Mouse (Mus musculus): Measurements from ENCODE around the gene Clba1. TPM values are rescaled to one million over a fixed set of nuclear protein-coding genes. Genes with fewer than 3 reads are reported as not detected.

The Clba1 gene
- polyA plus RNA-seq, 1 experiment: not detected

- Histone ChIP-seq H3K4me1 (ENCODE audit: control insufficient read depth, insufficient read depth, low read length) (peaks cover 9% of the 10 kb centered on the region), H3K4me3 (ENCODE audit: insufficient read depth, low read depth, low read length) (no peak overlapping the region), H3K27ac (ENCODE audit: insufficient read depth, low read depth, low read length) (no peak overlapping the region)
- 62% methylated on average over 1 of the region's 1 CpGs for WGBS
- TF ChIP-seq POLR2A (IDR thresholded peaks at IDR 0.05; ENCODE audit: insufficient read depth, low read depth, low read length): no peak
- no peak for TF ChIP-seq CTCF (IDR thresholded peaks at IDR 0.05; ENCODE audit: insufficient read depth, low read depth, low read length)
Observed at GRCm38 (mm10) chr12:112821216-112821615, 12.5 kb downstream of the Clba1 start.

GRCm38 (mm10) chr12:112821974-112822373 is 13.2 kb downstream of the Clba1 start:
- Histone ChIP-seq H3K4me3 (ENCODE audit: insufficient read depth, low read depth, low read length) (no peak overlapping the region), H3K4me1 (ENCODE audit: control insufficient read depth, insufficient read depth, low read length) (peaks cover 9% of the 10 kb centered on the region), H3K27ac (ENCODE audit: insufficient read depth, low read depth, low read length) (no peak overlapping the region)
- 74% methylated on average over 4 of the region's 4 CpGs for WGBS
- TF ChIP-seq POLR2A (IDR thresholded peaks at IDR 0.05; ENCODE audit: insufficient read depth, low read depth, low read length) (no peak), CTCF (IDR thresholded peaks at IDR 0.05; ENCODE audit: insufficient read depth, low read depth, low read length) (no peak)

- 81% methylated on average over 2 of the region's 2 CpGs for WGBS
- TF ChIP-seq POLR2A (IDR thresholded peaks at IDR 0.05; ENCODE audit: insufficient read depth, low read depth, low read length) (no peak), CTCF (IDR thresholded peaks at IDR 0.05; ENCODE audit: insufficient read depth, low read depth, low read length) (no peak)
- Histone ChIP-seq H3K4me1 (ENCODE audit: control insufficient read depth, insufficient read depth, low read length) (peaks cover 14% of the 10 kb centered on the region), H3K4me3 (ENCODE audit: insufficient read depth, low read depth, low read length) (no peak overlapping the region), H3K27ac (ENCODE audit: insufficient read depth, low read depth, low read length) (no peak overlapping the region)
Observed at GRCm38 (mm10) chr12:112822676-112823075, 13.9 kb downstream of the Clba1 start.

GRCm38 (mm10) chr12:112823221-112823620 is 14.5 kb downstream of the Clba1 start:
- Histone ChIP-seq H3K4me3 (ENCODE audit: insufficient read depth, low read depth, low read length) (no peak overlapping the region), H3K4me1 (ENCODE audit: control insufficient read depth, insufficient read depth, low read length) (peaks cover 15% of the 10 kb centered on the region), H3K27ac (ENCODE audit: insufficient read depth, low read depth, low read length) (no peak overlapping the region)
- WGBS: 67% methylated on average over 4 of the region's 4 CpGs
- no peak for TF ChIP-seq POLR2A (IDR thresholded peaks at IDR 0.05; ENCODE audit: insufficient read depth, low read depth, low read length)
- no peak for TF ChIP-seq CTCF (IDR thresholded peaks at IDR 0.05; ENCODE audit: insufficient read depth, low read depth, low read length)

DNA sequence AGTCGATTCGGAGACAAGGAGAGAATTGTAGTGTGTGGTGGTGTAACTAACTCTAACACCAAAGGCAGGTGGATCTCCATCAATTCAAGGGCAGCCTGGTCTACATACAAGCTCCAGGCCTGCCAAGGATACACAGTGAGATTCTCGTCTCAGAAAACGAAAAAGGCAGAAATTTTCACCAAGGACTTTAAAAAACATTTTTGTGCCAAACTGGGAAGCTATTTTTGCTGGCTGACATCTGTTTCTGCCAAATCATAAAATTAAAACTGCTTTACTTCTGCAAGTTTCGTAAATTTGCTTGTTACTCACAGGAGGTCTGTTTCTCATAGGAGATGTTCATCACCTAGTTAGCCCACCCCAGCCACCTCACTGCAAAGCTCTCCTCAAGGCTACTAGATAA is 17.2 kb downstream of the Clba1 start:
- H3K27ac ChIP-seq (ENCODE audit: insufficient read depth, low read depth, low read length): no peak overlapping the region
- H3K4me3 ChIP-seq (ENCODE audit: insufficient read depth, low read depth, low read length): no peak overlapping the region
- WGBS: 81% methylated on average over 5 of the region's 5 CpGs
- TF ChIP-seq POLR2A (IDR thresholded peaks at IDR 0.05; ENCODE audit: insufficient read depth, low read depth, low read length) (no peak), CTCF (IDR thresholded peaks at IDR 0.05; ENCODE audit: insufficient read depth, low read depth, low read length) (no peak)
- peaks cover 15% of the 10 kb centered on the region for H3K4me1 ChIP-seq (ENCODE audit: control insufficient read depth, insufficient read depth, low read length)

GRCm38 (mm10) chr12:112828501-112829243 is 19.9 kb downstream of the Clba1 start:
- peak overlapping the region; percentile 79 for H3K4me3 ChIP-seq (ENCODE audit: insufficient read depth, low read depth, low read length)
- under 1% methylated on average over 51 of the region's 51 CpGs for WGBS
- peak overlapping the region; percentile 53 for H3K27ac ChIP-seq (ENCODE audit: insufficient read depth, low read depth, low read length)
- TF ChIP-seq CTCF (IDR thresholded peaks at IDR 0.05; ENCODE audit: insufficient read depth, low read depth, low read length) (no peak), POLR2A (IDR thresholded peaks at IDR 0.05; ENCODE audit: insufficient read depth, low read depth, low read length) (no peak)
- peaks cover 9% of the 10 kb centered on the region for H3K4me1 ChIP-seq (ENCODE audit: control insufficient read depth, insufficient read depth, low read length)

DNA sequence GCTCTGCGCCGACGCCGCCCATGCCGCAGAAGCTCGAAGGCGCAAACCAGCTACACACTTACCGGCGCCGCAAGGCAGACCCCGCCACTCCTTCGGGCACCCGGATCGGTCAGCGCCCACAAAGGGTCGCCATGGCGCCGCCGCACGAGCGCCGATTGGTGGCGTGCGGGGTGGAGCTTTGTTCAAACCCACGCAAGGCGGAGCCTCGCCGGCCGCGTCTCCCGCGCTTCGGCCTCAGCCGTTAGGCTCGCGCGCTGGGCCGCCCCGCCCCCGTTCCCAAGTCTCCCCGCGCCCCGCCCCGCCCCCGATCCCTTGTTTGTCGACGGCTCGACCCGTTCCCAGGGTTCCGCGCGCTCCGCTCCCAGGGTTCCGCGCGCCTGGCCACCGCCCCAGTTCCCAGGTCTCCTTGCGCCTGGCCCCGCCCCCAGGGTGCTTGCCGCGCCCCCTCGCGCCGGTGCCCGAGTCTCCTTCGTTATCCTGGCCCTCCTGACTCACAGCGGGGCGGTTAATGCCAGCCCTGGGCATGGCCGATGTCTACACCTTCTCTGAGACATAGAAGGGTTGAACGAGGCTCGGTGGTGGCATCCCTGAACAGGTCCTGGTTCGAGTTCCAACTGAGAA is 20.6 kb downstream of the Clba1 start, which contains the start of gene Cdca4:
TSS of gene Cdca4 (minus strand) at position 180 of the 621 bp plus-strand sequence.
- peaks cover 6% of the 10 kb centered on the region for H3K4me1 ChIP-seq (ENCODE audit: control insufficient read depth, insufficient read depth, low read length)
- H3K27ac ChIP-seq (ENCODE audit: insufficient read depth, low read depth, low read length): peak within 1 kb of the TSS; percentile 53
- H3K4me3 ChIP-seq (ENCODE audit: insufficient read depth, low read depth, low read length): peak within 1 kb of the TSS; percentile 90
- peak; percentile 73 for TF ChIP-seq POLR2A (IDR thresholded peaks at IDR 0.05; ENCODE audit: insufficient read depth, low read depth, low read length)
- no peak for TF ChIP-seq CTCF (IDR thresholded peaks at IDR 0.05; ENCODE audit: insufficient read depth, low read depth, low read length)
- under 1% methylated on average over 69 of the region's 72 CpGs for WGBS

GRCm38 (mm10) chr12:112830141-112830540 is 21.4 kb downstream of the Clba1 start:
- Histone ChIP-seq H3K4me3 (ENCODE audit: insufficient read depth, low read depth, low read length) (peak overlapping the region; percentile 90), H3K27ac (ENCODE audit: insufficient read depth, low read depth, low read length) (peak overlapping the region; percentile 33; the same call in 1 of the 2 replicates), H3K4me1 (ENCODE audit: control insufficient read depth, insufficient read depth, low read length) (peaks cover 6% of the 10 kb centered on the region)
- 9% methylated on average over 2 of the region's 2 CpGs for WGBS
- TF ChIP-seq POLR2A (IDR thresholded peaks at IDR 0.05; ENCODE audit: insufficient read depth, low read depth, low read length) (no peak), CTCF (IDR thresholded peaks at IDR 0.05; ENCODE audit: insufficient read depth, low read depth, low read length) (no peak)

DNA sequence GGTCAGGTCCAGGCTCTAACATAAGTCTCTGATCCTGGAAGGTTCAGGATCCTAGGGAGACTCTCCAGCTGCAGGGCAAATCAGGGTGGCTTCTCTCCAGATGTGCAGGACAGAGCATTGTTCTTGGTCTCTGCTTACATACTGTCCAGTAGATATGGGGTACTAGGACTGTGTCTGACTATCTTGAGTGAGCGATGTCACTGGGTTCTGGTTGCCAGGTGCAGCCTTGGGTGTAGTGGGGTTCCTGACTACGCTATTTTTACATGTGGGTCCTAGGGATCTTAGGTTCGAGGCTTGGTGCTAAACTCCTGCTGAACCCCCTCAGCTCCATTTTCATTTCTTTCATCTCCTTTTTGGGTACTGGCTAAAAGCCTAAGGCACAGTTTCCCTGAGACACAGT is 21.8 kb downstream of the Clba1 start:
- no peak overlapping the region for H3K4me3 ChIP-seq (ENCODE audit: insufficient read depth, low read depth, low read length)
- 71% methylated on average over 3 of the region's 3 CpGs for WGBS
- peaks cover 6% of the 10 kb centered on the region for H3K4me1 ChIP-seq (ENCODE audit: control insufficient read depth, insufficient read depth, low read length)
- no peak overlapping the region for H3K27ac ChIP-seq (ENCODE audit: insufficient read depth, low read depth, low read length)
- TF ChIP-seq CTCF (IDR thresholded peaks at IDR 0.05; ENCODE audit: insufficient read depth, low read depth, low read length): no peak
- TF ChIP-seq POLR2A (IDR thresholded peaks at IDR 0.05; ENCODE audit: insufficient read depth, low read depth, low read length): no peak

Measured in olfactory bulb, adult 2 months (tissue).